Mouse (Mus musculus) C2C12 (cell line): ENCODE data around the gene Cpne7. TPM values are rescaled to one million over a fixed set of nuclear protein-coding genes. Genes with fewer than 3 reads are reported as not detected.

ENCODE experiments used
- H3K27me3 ChIP-seq: one replicate; pipeline ENCODE4 v1.6.1; 2011; ENCODE audit not compliant: control insufficient read depth, insufficient read depth, insufficient read length
- H3K36me3 ChIP-seq: one replicate; pipeline ENCODE4 v1.6.1; 2011; ENCODE audit not compliant: control insufficient read depth, insufficient read depth
- H3K4me3 ChIP-seq: one replicate; pipeline ENCODE4 v1.5.1; 2011; ENCODE audit warnings: mild to moderate bottlenecking, control low read depth; ENCODE audit not compliant: poor library complexity, insufficient read depth, severe bottlenecking
- H3K79me2 ChIP-seq: one replicate; pipeline ENCODE4 v1.6.1; 2011; ENCODE audit not compliant: control insufficient read depth, insufficient read depth
- H3K79me3 ChIP-seq: one replicate; pipeline ENCODE4 v1.6.1; 2011; ENCODE audit warnings: low read depth, control low read depth
- H3ac ChIP-seq: one replicate; pipeline ENCODE3; 2011; ENCODE audit warnings: low read depth; ENCODE audit not compliant: control insufficient read depth, insufficient read length
- CEBPB ChIP-seq: IDR thresholded peaks from one replicate; pipeline ENCODE4 v1.6.1; 2011; ENCODE audit warnings: low read depth, mild to moderate bottlenecking, control low read depth, moderate library complexity
- CTCF ChIP-seq: IDR thresholded peaks from one replicate; pipeline ENCODE4 v1.5.1; 2011; ENCODE audit not compliant: control insufficient read depth, insufficient read depth, insufficient read length
- FOSL1 ChIP-seq: IDR thresholded peaks from one replicate; pipeline ENCODE4 v1.8.0; 2011; ENCODE audit warnings: mild to moderate bottlenecking, low read length; ENCODE audit not compliant: poor library complexity, insufficient read depth, severe bottlenecking
- MAX ChIP-seq: IDR thresholded peaks from one replicate; pipeline ENCODE4 v1.6.1; 2011; ENCODE audit warnings: mild to moderate bottlenecking, control low read depth
- MYOD1 ChIP-seq: IDR thresholded peaks from one replicate; pipeline ENCODE4 v1.6.1; 2011; ENCODE audit warnings: low read depth; ENCODE audit not compliant: control insufficient read depth, insufficient read length
- MYOG ChIP-seq: IDR thresholded peaks from one replicate; pipeline ENCODE4 v1.6.1; 2011; ENCODE audit not compliant: control insufficient read depth, insufficient read length; ENCODE audit errors: extremely low read depth
- USF1 ChIP-seq: IDR thresholded peaks from one replicate; pipeline ENCODE4 v1.6.1; 2011; ENCODE audit warnings: low read depth, mild to moderate bottlenecking, control low read depth, moderate library complexity
- polyA plus RNA-seq: library from polyadenylated mRNA; unstranded; fragments of >200 nt; fragmentation: generic; extraction: Trizol; gene quantifications from one replicate; pipeline ENCODE4 v1.2.1, GENCODE M21; 2012; ENCODE audit warnings: missing spikeins

Cpne7 gene
- polyA plus RNA-seq, 1 experiment, result 0.04 TPM

DNA sequence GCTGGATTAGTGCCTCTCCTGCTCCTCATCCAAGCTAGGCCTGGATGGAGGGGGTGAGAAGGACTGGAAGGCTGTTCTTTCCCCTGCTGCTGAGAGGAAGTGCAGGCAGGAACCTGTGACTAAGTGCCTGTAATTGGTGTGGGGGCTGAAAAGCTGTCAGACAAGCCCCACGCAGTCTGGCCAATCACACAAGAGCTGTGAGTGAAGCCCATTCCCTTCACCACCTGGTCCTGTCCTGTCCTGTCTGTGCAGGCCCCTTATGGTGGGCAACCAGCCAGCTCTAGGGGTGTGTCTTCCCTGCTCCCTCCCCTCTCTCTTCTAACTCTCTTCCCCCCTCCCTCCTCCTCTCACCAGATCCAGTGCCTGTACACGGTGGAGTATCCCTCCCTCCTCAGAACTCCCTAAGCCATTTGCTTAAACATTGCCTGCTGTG is 20.5 kb downstream of the Cpne7 start:
- Histone ChIP-seq H3K4me3 (no peak overlapping the region), H3K79me3 (no peaks in the 10 kb centered on the region), H3K36me3 (no peaks in the 10 kb centered on the region), H3K79me2 (no peaks in the 10 kb centered on the region), H3K27me3 (no peaks in the 10 kb centered on the region), H3ac (no peak overlapping the region)
- TF ChIP-seq MYOD1 (peak; percentile 57), MYOG (no peak)

DNA sequence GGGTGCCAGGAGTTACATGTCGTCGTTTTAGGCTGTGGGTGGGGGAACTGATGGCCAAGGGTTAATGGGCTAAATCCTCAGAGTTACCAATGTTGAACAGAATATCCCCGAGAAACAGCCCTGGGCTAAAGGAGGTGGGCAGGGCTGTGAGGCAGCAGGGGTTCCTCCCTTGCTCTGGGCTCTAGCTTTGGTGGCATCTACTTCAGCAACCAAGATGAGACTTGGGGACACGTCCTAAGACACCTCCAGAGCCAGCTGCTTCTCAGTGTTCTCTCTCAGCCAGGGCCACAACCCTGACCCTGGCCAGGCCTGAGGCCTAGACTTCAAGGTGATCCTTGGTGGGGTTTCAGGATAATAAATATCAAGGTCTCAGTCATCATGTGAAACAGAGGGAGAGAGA is 21.6 kb downstream of the Cpne7 start:
- TF ChIP-seq USF1 (no peak), MYOD1 (no peak), CEBPB (no peak), FOSL1 (no peak), MAX (no peak)

DNA sequence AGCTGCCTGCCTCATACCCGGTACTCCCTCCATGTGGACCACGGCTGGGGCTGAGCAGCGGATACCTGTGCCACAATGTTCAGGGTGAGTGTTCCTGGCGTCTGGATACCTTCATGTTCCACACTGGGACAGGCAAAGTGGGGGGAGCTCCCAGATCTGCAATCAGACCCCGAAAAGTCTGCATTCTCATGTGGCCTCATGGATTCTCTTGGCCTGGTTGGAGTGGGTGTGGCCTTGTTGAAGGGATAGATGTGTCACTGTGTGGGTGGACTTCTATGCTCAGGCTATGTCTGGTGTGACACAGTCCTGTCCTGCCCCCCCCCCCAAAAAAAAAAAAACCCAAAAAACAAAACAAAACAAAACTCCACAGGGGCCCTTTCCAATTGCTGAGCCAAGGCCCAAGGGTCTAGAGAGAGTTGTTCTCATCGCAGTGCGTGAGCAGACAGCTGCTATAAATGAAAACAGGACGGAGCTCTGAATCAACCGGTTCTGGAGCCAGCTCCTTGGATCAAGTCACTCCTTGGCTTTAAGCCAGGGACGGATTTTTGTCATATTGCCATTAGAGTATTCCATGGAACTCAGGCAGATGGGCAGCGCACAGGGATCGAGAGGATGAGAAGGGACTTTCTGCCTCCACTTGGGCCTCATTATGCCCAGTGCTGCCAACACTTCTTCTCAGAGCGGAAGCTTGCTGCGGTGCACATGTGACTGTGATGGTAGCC is 24.7 kb downstream of the Cpne7 start:
- Histone ChIP-seq H3K79me3 (no peaks in the 10 kb centered on the region), H3K4me3 (no peak overlapping the region), H3ac (no peak overlapping the region), H3K79me2 (no peaks in the 10 kb centered on the region), H3K27me3 (no peaks in the 10 kb centered on the region), H3K36me3 (no peaks in the 10 kb centered on the region)
- peak; percentile 24 for TF ChIP-seq USF1
- no peak for TF ChIP-seq FOSL1
- no peak for TF ChIP-seq MAX
- TF ChIP-seq MYOG, result no peak

More for the DNA sequence above, 21.6 kb downstream of the Cpne7 start:
- no peak overlapping the region for H3K4me3 ChIP-seq
- no peak overlapping the region for H3ac ChIP-seq
- H3K36me3 ChIP-seq, result no peaks in the 10 kb centered on the region
- no peaks in the 10 kb centered on the region for H3K27me3 ChIP-seq
- no peaks in the 10 kb centered on the region for H3K79me2 ChIP-seq
- no peaks in the 10 kb centered on the region for H3K79me3 ChIP-seq

DNA sequence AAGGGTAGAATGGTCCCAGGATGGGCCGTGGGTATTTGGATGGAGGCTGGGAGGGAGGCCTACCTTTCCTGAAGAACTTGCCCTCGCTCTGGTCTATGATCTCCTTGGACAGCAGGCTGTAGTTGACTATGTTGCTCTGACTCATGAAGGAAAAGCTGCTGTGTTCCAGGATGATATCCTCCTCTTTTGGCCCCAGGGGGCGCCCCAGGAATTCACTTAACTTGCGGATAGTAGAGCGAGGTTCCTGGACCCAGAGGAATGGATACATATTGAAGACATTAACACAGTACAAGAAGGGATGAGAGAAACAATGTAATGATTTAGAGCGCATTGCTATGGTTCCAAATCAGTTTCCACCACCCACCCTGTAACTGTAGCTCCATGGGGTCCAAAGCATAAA is 28.1 kb downstream of the Cpne7 start:
- Histone ChIP-seq H3K79me3 (no peaks in the 10 kb centered on the region), H3K27me3 (no peaks in the 10 kb centered on the region), H3K36me3 (no peaks in the 10 kb centered on the region), H3K79me2 (no peaks in the 10 kb centered on the region), H3K4me3 (no peak overlapping the region), H3ac (no peak overlapping the region)
- no peak for TF ChIP-seq MYOG
- no peak for TF ChIP-seq MYOD1
- TF ChIP-seq USF1, result no peak
- no peak for TF ChIP-seq MAX
- TF ChIP-seq CEBPB, result no peak
- TF ChIP-seq FOSL1, result no peak
- TF ChIP-seq CTCF, result no peak

DNA sequence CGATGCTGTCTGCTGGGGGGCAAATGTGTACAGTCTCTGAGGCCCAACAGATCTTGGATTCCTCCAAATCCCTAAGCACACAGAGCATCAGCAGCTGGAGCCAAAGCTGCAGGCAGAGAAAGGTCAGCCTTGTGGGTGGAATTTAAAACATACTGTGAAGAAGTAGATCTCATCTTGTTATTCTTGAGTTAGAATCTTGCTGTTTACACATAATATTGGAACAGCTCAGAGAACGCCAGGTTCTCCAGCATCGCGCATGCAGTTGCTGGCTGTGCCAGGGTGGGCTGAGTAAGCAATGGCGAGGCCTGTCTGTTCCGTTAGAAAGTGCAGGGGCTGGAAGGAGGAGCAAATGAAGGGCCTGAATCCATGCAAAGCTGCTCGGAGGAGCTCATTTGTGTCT is 29.2 kb downstream of the Cpne7 start:
- Histone ChIP-seq H3K79me3 (no peaks in the 10 kb centered on the region), H3K4me3 (no peak overlapping the region), H3K79me2 (no peaks in the 10 kb centered on the region), H3K27me3 (no peaks in the 10 kb centered on the region), H3K36me3 (no peaks in the 10 kb centered on the region), H3ac (no peak overlapping the region)
- TF ChIP-seq MYOD1, result no peak
- TF ChIP-seq MAX, result no peak
- no peak for TF ChIP-seq MYOG
- TF ChIP-seq FOSL1, result no peak
- TF ChIP-seq CTCF, result no peak
- TF ChIP-seq CEBPB, result no peak
- no peak for TF ChIP-seq USF1

DNA sequence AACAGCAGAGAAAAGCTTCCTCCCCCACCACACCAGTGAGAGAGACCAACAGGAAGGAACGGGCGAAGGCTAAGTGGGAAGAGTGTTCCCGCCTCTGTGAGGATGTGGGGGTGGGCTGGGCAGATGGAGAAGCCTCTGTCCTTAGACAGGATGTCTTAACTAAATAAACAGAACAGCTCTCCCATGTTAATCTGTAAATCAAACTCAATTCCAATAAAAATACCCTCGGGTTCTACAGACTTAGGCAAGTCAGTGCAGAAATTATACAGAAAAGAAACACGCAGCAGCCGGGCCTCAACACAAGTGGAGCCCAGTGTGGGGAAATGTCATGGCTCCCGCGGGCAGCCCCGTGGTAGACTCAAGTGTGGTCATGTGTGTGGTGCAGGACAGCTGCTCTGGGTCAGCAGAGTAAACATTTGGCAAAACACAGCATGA is 33.6 kb downstream of the Cpne7 start:
- Histone ChIP-seq H3K36me3 (no peaks in the 10 kb centered on the region), H3K79me3 (no peaks in the 10 kb centered on the region), H3K4me3 (no peak overlapping the region), H3K27me3 (peaks cover 3% of the 10 kb centered on the region), H3ac (no peak overlapping the region), H3K79me2 (no peaks in the 10 kb centered on the region)
- TF ChIP-seq FOSL1, result no peak
- TF ChIP-seq MAX, result no peak
- TF ChIP-seq CEBPB, result no peak
- TF ChIP-seq MYOD1, result no peak
- TF ChIP-seq MYOG, result no peak
- no peak for TF ChIP-seq CTCF
- TF ChIP-seq USF1, result no peak
